Mouse (Mus musculus) megakaryocyte, embryonic 14.5 days (primary cell): ENCODE measurements around the gene Bckdhb.

ENCODE experiments used
- FLI1 ChIP-seq: IDR thresholded peaks from 2 replicates; pipeline ENCODE4 v1.6.1; 2012; ENCODE audit warnings: low read length, inconsistent platforms, mixed read lengths
- GATA1 ChIP-seq: IDR thresholded peaks from 3 replicates; pipeline ENCODE4 v1.6.1; 2012; ENCODE audit warnings: mixed read lengths, low read length, inconsistent platforms, borderline replicate concordance

GRCm38 (mm10) chr9:83924878-83925687 lies at the start of gene Bckdhb:
- no peak for TF ChIP-seq GATA1
- TF ChIP-seq FLI1: no peak
